Mouse (Mus musculus) liver, embryonic 11.5 days (tissue): ENCODE data around the gene Npy4r. TPM values are rescaled to one million over a fixed set of nuclear protein-coding genes. Genes with fewer than 3 reads are reported as not detected.

Experiments used
- ATAC-seq: fragments of 200-750 bp; cut with Nextera tagmentation; replicated peaks from 2 replicates; pipeline ENCODE4 v1.8.0; 2017; ENCODE audit warnings: moderate number of reproducible peaks, mild to moderate bottlenecking, moderate TSS enrichment, moderate library complexity; ENCODE audit not compliant: low FRiP score
- DNase-seq: peaks from one replicate; pipeline ENCODE4 v3.0.0-alpha.2; 2017; ENCODE audit warnings: low spot score
- H3K27ac ChIP-seq: fragments of 300-500 bp; sonication (generic); 2 replicates; pipeline ENCODE4 v1.5.1; 2014; ENCODE audit warnings: mild to moderate bottlenecking, low read depth, low read length, control low read depth
- H3K27me3 ChIP-seq: fragments of 300-500 bp; sonication (generic); replicated peaks from 2 replicates; pipeline ENCODE4 v1.6.1; 2014; ENCODE audit warnings: low read length, mixed read lengths; ENCODE audit not compliant: control insufficient read depth, insufficient read depth
- H3K36me3 ChIP-seq: fragments of 300-500 bp; sonication (generic); 2 replicates; pipeline ENCODE4 v1.6.1; 2014; ENCODE audit warnings: mild to moderate bottlenecking, low read length, moderate library complexity, mixed read lengths; ENCODE audit not compliant: control insufficient read depth, insufficient read depth
- H3K4me1 ChIP-seq: fragments of 300-500 bp; sonication (generic); replicated peaks from 2 replicates; pipeline ENCODE4 v1.6.1; 2014; ENCODE audit warnings: low read length, mixed read lengths; ENCODE audit not compliant: control insufficient read depth, insufficient read depth
- H3K4me2 ChIP-seq: fragments of 300-500 bp; sonication (generic); 2 replicates; pipeline ENCODE4 v1.6.1; 2014; ENCODE audit warnings: mild to moderate bottlenecking, control low read depth, moderate library complexity
- H3K4me3 ChIP-seq: fragments of 300-500 bp; sonication (generic); 2 replicates; pipeline ENCODE4 v1.5.1; 2014; ENCODE audit warnings: low read depth, low read length, control low read depth
- H3K9ac ChIP-seq: fragments of 300-500 bp; sonication (generic); 2 replicates; pipeline ENCODE4 v1.6.1; 2014; ENCODE audit warnings: low read depth, low read length, control low read depth
- H3K9me3 ChIP-seq: fragments of 300-500 bp; sonication (generic); 2 replicates; pipeline ENCODE4 v1.6.1; 2016; ENCODE audit warnings: low read length, inconsistent platforms, mixed read lengths; ENCODE audit not compliant: control insufficient read depth
- WGBS: fragments of 180-500 bp; shearing (Covaris S2); extraction: QIAGEN DNeasy Blood & Tissue Kit; methylation state at CpG from one replicate; pipeline ENCODE4 v1.1.7; 2014; 5-methylcytosine and 5-hydroxymethylcytosine counted together
- polyA plus RNA-seq: library from polyadenylated mRNA; unstranded; fragments of >200 nt; fragmentation: Nextera tagmentation; extraction: Ambion mirVana; gene quantifications from 2 replicates; pipeline ENCODE4 v1.2.1, GENCODE M21; 2014

The Npy4r gene
- polyA plus RNA-seq, 1 experiment from 2014 or later = 0.04 TPM

DNA sequence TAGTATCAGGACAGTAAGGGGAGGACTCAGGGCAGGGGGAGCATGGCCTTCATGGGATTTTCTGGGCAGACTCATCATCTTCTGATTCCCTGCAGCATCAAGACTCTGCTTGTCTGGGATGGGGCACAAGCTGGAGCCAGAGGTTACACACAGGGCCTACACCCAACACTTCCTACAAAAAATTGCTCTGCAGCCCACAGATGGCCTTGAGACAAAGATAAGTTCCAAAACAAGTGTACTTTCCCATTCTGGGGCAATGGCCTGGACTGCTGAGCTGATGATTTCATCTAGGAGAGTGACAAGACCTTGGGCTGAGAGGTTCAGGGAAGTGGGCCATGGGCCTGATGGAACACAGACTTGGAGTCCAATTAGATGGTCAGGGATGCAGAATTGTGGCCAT is 16.9 kb downstream of the Npy4r start:
- no peaks in the 10 kb centered on the region for H3K27me3 ChIP-seq
- H3K4me3 ChIP-seq = no peak overlapping the region
- H3K9ac ChIP-seq = no peak overlapping the region
- H3K4me1 ChIP-seq = no peaks in the 10 kb centered on the region
- H3K9me3 ChIP-seq = no peaks in the 10 kb centered on the region
- no peak overlapping the region for H3K27ac ChIP-seq
- no peak overlapping the region for H3K4me2 ChIP-seq
- no peak for DNase-seq
- H3K36me3 ChIP-seq = no peaks in the 10 kb centered on the region
- no peak for ATAC-seq

DNA sequence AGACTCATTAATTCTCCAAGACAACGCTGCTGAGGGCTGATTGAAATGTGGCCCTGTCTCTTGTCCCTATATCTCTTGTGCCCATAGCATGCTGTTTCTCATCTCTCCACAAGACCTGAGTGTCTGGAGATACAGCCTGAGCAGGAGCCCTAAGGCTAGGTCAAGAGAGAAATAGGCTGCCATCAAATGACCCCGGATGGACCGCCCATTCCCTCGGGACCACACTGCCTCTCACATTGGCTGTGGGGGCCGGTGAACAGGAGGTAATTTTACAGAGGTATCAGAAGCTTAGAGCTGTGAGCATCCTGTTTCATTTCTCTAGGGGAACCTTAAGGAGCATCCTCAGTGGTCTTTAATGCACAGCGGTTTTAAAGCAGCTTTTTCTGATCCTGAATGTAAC is 21.1 kb downstream of the Npy4r start:
- H3K4me3 ChIP-seq = no peak overlapping the region
- DNase-seq (no peak), ATAC-seq (no peak)
- no peak overlapping the region for H3K4me2 ChIP-seq
- H3K27me3 ChIP-seq = no peaks in the 10 kb centered on the region
- no peak overlapping the region for H3K9ac ChIP-seq
- no peaks in the 10 kb centered on the region for H3K36me3 ChIP-seq
- WGBS = 69% methylated on average over 6 of the region's 6 CpGs
- no peaks in the 10 kb centered on the region for H3K9me3 ChIP-seq
- no peaks in the 10 kb centered on the region for H3K4me1 ChIP-seq
- H3K27ac ChIP-seq = no peak overlapping the region

DNA sequence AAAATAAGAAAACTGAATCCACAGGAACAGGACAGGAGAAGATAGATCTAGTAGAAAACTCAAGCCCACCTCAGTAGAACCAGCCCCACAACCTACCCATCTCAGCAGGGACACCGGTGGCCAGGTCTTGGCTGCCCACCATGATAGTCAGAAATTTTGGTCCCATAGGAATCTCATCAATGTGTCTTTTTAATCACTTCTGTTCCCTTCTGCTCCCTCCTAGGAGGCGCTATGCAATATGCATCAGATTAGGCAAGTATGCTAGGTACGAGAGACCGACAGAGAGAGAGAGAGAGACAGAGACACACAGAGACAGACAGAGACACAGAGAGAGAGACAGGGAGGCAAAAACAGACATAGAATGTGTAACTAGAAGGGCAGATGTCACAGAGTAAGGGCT is 30.6 kb downstream of the Npy4r start:
- no peaks in the 10 kb centered on the region for H3K27me3 ChIP-seq
- no peak overlapping the region for H3K27ac ChIP-seq
- WGBS = 89% methylated on average over 4 of the region's 4 CpGs
- H3K4me1 ChIP-seq = no peaks in the 10 kb centered on the region
- no peaks in the 10 kb centered on the region for H3K36me3 ChIP-seq
- ATAC-seq (no peak), DNase-seq (no peak)
- H3K4me2 ChIP-seq = no peak overlapping the region
- H3K9me3 ChIP-seq = no peaks in the 10 kb centered on the region
- H3K4me3 ChIP-seq = no peak overlapping the region
- no peak overlapping the region for H3K9ac ChIP-seq

DNA sequence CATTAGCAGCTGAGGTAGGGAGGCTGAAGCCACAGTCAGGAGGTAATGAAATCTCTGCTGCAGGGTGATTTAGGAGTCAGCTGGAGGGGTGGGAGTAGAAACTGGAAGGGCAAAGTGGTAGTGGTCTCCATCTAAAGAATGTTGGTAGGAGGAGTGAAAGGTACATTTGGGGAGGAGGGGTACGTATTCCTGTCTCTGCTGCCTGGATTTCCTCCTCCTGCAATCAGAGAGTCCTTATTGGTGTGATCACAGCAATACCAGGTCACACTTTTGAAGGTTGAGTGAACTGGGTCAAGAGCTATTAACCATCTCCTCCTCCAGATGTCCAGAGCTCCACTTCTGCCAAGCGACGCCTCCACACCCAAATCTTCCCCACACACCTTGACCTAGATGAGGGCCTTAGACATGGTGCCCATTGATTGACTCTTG is 31.4 kb downstream of the Npy4r start:
- H3K27ac ChIP-seq = no peak overlapping the region
- WGBS = 81% methylated on average over 3 of the region's 3 CpGs
- H3K9ac ChIP-seq = no peak overlapping the region
- DNase-seq (no peak), ATAC-seq (no peak)
- no peak overlapping the region for H3K4me3 ChIP-seq
- no peaks in the 10 kb centered on the region for H3K27me3 ChIP-seq
- no peaks in the 10 kb centered on the region for H3K9me3 ChIP-seq
- no peaks in the 10 kb centered on the region for H3K4me1 ChIP-seq
- no peak overlapping the region for H3K4me2 ChIP-seq
- no peaks in the 10 kb centered on the region for H3K36me3 ChIP-seq

DNA sequence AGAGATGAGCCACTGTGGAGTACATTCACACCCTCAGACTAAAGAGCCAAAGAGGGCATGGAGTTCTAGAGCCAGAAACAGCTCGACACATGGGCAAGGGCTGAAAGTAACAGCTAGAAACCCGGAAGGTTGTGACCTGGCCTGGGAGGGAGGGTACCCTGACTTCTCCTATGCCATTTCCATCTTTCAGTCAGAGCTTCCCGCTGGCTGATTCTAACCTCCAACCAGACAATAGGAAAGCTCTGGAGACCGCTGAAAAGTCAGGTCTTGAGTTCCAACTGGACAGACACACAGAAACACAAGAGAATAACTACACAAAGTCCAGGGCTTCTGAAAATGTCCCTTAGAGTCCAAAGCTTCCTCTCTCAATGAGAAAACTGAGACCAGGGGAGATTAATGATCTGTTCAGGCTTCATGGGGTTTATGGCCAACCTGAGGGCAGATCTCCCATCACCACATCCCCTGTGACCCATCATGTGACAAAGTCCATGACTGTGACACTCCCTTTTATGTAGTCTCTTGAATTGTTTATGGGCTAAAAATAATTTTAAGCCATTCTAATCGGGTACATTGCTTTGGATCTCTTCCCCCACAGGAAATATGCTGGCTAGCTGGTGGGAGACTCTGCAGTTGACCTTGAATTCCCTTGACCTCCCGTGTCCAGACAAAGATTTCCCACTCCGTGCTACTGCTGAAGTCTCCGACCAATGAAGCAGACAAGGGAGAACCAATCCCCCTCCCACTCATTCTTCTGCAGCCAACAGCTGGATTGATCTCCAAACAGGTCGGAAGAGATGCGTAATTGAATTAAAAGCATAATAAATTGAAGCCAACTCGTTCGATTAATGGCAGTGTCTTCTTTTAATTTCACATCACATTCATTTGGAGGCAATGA is 32.0 kb downstream of the Npy4r start:
- Histone ChIP-seq H3K27ac (no peak overlapping the region), H3K4me2 (no peak overlapping the region), H3K9me3 (no peaks in the 10 kb centered on the region), H3K27me3 (no peaks in the 10 kb centered on the region), H3K4me3 (no peak overlapping the region), H3K36me3 (no peaks in the 10 kb centered on the region), H3K9ac (no peak overlapping the region), H3K4me1 (no peaks in the 10 kb centered on the region)
- DNase-seq (no peak), ATAC-seq (no peak)
- WGBS = 71% methylated on average over 12 of the region's 12 CpGs

DNA sequence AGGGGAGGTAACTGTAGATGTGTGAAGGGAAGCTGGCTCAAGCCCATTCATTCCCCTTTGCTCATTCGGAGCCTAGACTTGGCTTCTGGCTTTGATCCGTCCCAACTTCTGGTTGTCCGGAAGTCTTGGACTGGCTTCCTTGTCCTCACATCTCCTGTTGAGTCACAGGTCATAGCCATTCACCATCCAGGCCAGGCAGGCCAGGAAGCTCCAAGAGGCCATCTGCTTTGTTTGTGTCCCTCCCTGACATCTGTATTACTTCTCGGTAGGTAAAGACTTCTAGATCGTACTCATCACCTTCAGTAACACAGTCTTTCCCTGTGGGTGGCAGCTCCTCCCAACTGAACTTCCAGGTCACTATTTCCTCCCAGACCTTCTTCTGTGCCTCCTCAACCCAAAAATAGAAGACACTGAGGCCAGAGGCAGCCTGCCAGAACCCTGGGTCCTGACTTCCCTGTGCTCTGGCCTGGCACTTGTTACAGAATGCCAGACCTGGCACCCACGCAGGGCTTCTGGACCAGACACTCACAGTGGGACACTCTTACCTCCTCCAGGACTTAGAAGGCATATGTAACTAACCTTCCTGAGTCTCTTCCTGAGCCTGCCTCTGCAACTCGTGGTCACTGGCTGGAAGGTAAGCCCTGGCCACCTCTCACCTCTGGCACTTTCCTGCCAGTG is 33.1 kb downstream of the Npy4r start:
- WGBS = 73% methylated on average over 7 of the region's 7 CpGs
- Histone ChIP-seq H3K36me3 (no peaks in the 10 kb centered on the region), H3K4me2 (no peak overlapping the region), H3K4me3 (no peak overlapping the region), H3K9me3 (no peaks in the 10 kb centered on the region), H3K27ac (no peak overlapping the region), H3K27me3 (no peaks in the 10 kb centered on the region), H3K9ac (no peak overlapping the region), H3K4me1 (no peaks in the 10 kb centered on the region)
- no peak for ATAC-seq
- no peak for DNase-seq

DNA sequence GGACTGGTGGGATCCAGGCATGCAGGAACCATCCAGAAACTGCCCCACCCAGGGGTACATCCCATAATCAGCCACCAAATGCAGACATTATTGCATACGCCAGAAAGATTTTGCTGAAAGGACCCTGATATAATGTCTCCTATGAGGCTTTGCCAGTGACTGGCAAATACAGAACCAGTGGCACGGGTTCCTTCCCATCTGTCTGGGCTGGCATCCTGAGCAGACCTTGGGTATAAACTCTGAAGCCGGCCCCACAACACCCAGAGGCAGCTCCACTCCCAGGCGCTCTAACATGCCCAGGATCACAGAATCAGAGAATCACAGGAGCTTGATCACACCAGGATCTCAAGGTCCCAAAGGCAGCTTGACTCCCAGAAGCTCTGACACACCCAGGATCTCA is 38.0 kb downstream of the Npy4r start:
- no peak for ATAC-seq

DNA sequence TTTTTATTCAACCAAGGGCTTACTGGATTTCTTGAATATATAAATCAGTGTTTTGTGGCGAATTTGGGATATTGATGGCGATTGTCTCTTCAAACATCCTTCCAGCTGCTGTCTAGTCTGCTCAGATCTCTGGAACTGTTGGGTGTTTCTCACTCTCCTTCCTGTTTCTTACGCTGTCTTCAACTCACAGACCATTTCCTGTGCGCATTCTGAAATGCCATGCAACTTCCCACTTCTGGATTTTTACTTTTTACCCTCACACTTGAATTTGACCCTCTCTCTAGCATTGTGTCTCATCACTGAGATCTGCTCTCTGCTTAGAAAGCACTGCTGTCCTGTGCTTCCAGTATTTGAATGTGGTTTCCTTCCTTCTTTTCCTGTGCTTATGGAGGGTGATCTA is 44.7 kb downstream of the Npy4r start:
- ATAC-seq = no peak
- no peaks in the 10 kb centered on the region for H3K4me1 ChIP-seq
- no peak overlapping the region for H3K9ac ChIP-seq
- no peaks in the 10 kb centered on the region for H3K36me3 ChIP-seq
- WGBS = 52% methylated on average over 4 of the region's 4 CpGs
- no peaks in the 10 kb centered on the region for H3K9me3 ChIP-seq
- no peak overlapping the region for H3K4me2 ChIP-seq
- H3K27ac ChIP-seq = no peak overlapping the region
- DNase-seq = no peak
- H3K27me3 ChIP-seq = no peaks in the 10 kb centered on the region
- H3K4me3 ChIP-seq = no peak overlapping the region

More for the DNA sequence above, 38.0 kb downstream of the Npy4r start:
- Histone ChIP-seq H3K9me3 (no peaks in the 10 kb centered on the region), H3K4me2 (no peak overlapping the region), H3K36me3 (no peaks in the 10 kb centered on the region), H3K27ac (no peak overlapping the region), H3K27me3 (no peaks in the 10 kb centered on the region), H3K4me3 (no peak overlapping the region), H3K9ac (no peak overlapping the region), H3K4me1 (no peaks in the 10 kb centered on the region)
- WGBS = 75% methylated on average over 4 of the region's 4 CpGs
- DNase-seq = no peak
